Mouse (Mus musculus): ENCODE results near the gene Man2b1. TPM values are rescaled to one million over a fixed set of nuclear protein-coding genes. Genes with fewer than 3 reads are reported as not detected.
A peak's percentile ranks its signal among the peaks of the same experiment; 100 is the strongest.

Gene Man2b1
- polyA plus RNA-seq, 1 experiment from 2014 or later: 39.5 TPM

GRCm38 (mm10) chr8:85057367-85057766 lies 25.7 kb upstream of the Man2b1 start:
- H3K4me2 ChIP-seq (replicated peaks): no peak overlapping the region
- peaks cover 19% of the 10 kb centered on the region for H3K4me1 ChIP-seq
- no peaks in the 10 kb centered on the region for H3K9me3 ChIP-seq (replicated peaks)
- H3K27ac ChIP-seq (replicated peaks): no peak overlapping the region
- WGBS: 81% methylated on average over 7 of the region's 7 CpGs
- peaks cover 48% of the 10 kb centered on the region for H3K36me3 ChIP-seq
- no peak overlapping the region for H3K4me3 ChIP-seq (replicated peaks)
- ATAC-seq (ENCODE audit: insufficient number of reproducible peaks, low FRiP score, low TSS enrichment, low read depth): no peak
- no peaks in the 10 kb centered on the region for H3K27me3 ChIP-seq
- H3K9ac ChIP-seq: no peak overlapping the region

- H3K9me3 ChIP-seq (replicated peaks): no peaks in the 10 kb centered on the region
- H3K4me2 ChIP-seq (replicated peaks): peak within 1 kb of the TSS; percentile 92
- peaks cover 19% of the 10 kb centered on the region for H3K4me1 ChIP-seq
- H3K27ac ChIP-seq (replicated peaks): peak within 1 kb of the TSS; percentile 60; the same call in 1 of the 2 replicates
- peaks cover 33% of the 10 kb centered on the region for H3K36me3 ChIP-seq
- ATAC-seq (ENCODE audit: insufficient number of reproducible peaks, low FRiP score, low TSS enrichment, low read depth): peak; percentile 84
- peak within 1 kb of the TSS; percentile 69 for H3K9ac ChIP-seq
- under 1% methylated on average over 53 of the region's 53 CpGs for WGBS
- H3K27me3 ChIP-seq: no peaks in the 10 kb centered on the region
- peak within 1 kb of the TSS; percentile 87 for H3K4me3 ChIP-seq (replicated peaks)
These were observed 23.0 kb upstream of the Man2b1 start, which contains the start of gene Fbxw9 for GRCm38 (mm10) chr8:85059879-85060616. TSS of gene Fbxw9 (plus strand) at chr8:85060055.

- H3K36me3 ChIP-seq: peaks cover 30% of the 10 kb centered on the region; the same call in 1 of the 2 replicates
- no peak overlapping the region for H3K4me3 ChIP-seq (replicated peaks)
- no peak for ATAC-seq (ENCODE audit: insufficient number of reproducible peaks, low FRiP score, low TSS enrichment, low read depth)
- H3K27me3 ChIP-seq: no peaks in the 10 kb centered on the region
- H3K9me3 ChIP-seq (replicated peaks): no peaks in the 10 kb centered on the region
- no peak overlapping the region for H3K27ac ChIP-seq (replicated peaks)
- H3K9ac ChIP-seq: no peak overlapping the region
- H3K4me1 ChIP-seq: peaks cover 19% of the 10 kb centered on the region
- WGBS: 94% methylated on average over 4 of the region's 4 CpGs
- no peak overlapping the region for H3K4me2 ChIP-seq (replicated peaks)
These were observed 20.5 kb upstream of the Man2b1 start for GRCm38 (mm10) chr8:85062603-85063002.

GRCm38 (mm10) chr8:85065213-85065612 lies 17.9 kb upstream of the Man2b1 start:
- Histone ChIP-seq H3K4me2 (replicated peaks) (no peak overlapping the region), H3K27ac (replicated peaks) (no peak overlapping the region), H3K27me3 (no peaks in the 10 kb centered on the region), H3K36me3 (peaks cover 35% of the 10 kb centered on the region), H3K9me3 (replicated peaks) (no peaks in the 10 kb centered on the region), H3K4me1 (peaks cover 18% of the 10 kb centered on the region), H3K4me3 (replicated peaks) (no peak overlapping the region), H3K9ac (no peak overlapping the region)
- 39% methylated on average over 2 of the region's 2 CpGs for WGBS
- no peak for ATAC-seq (ENCODE audit: insufficient number of reproducible peaks, low FRiP score, low TSS enrichment, low read depth)

GRCm38 (mm10) chr8:85067155-85067554 lies 15.9 kb upstream of the Man2b1 start:
- H3K27ac ChIP-seq (replicated peaks): no peak overlapping the region
- peaks cover 35% of the 10 kb centered on the region for H3K36me3 ChIP-seq
- peaks cover under 1% of the 10 kb centered on the region; the same call in 1 of the 2 replicates for H3K4me1 ChIP-seq
- ATAC-seq (ENCODE audit: insufficient number of reproducible peaks, low FRiP score, low TSS enrichment, low read depth): no peak
- H3K9me3 ChIP-seq (replicated peaks): no peaks in the 10 kb centered on the region
- 82% methylated on average over 2 of the region's 2 CpGs for WGBS
- H3K9ac ChIP-seq: no peak overlapping the region
- H3K4me2 ChIP-seq (replicated peaks): no peak overlapping the region
- H3K4me3 ChIP-seq (replicated peaks): no peak overlapping the region
- no peaks in the 10 kb centered on the region for H3K27me3 ChIP-seq

- Histone ChIP-seq H3K9ac (no peak within 1 kb of the TSS), H3K4me1 (peaks cover 7% of the 10 kb centered on the region; the same call in 1 of the 2 replicates), H3K36me3 (peaks cover 35% of the 10 kb centered on the region)
These were observed 15.1 kb upstream of the Man2b1 start, which contains the start of gene Gm5741 for GRCm38 (mm10) chr8:85067982-85068381. TSS of gene Gm5741 (minus strand) at chr8:85067982.

GRCm38 (mm10) chr8:85071041-85071440 lies 12.0 kb upstream of the Man2b1 start:
- H3K36me3 ChIP-seq: peaks cover 44% of the 10 kb centered on the region
- peak overlapping the region; percentile 80 for H3K4me2 ChIP-seq (replicated peaks)
- peaks cover 10% of the 10 kb centered on the region; the same call in 1 of the 2 replicates for H3K4me1 ChIP-seq
- H3K27ac ChIP-seq (replicated peaks): peak overlapping the region; percentile 97; the same call in 1 of the 2 replicates
- no peaks in the 10 kb centered on the region for H3K27me3 ChIP-seq
- WGBS: 75% methylated on average over 5 of the region's 5 CpGs
- no peaks in the 10 kb centered on the region for H3K9me3 ChIP-seq (replicated peaks)
- H3K9ac ChIP-seq: no peak overlapping the region
- H3K4me3 ChIP-seq (replicated peaks): peak overlapping the region; percentile 98
- no peak for ATAC-seq (ENCODE audit: insufficient number of reproducible peaks, low FRiP score, low TSS enrichment, low read depth)

More at GRCm38 (mm10) chr8:85067982-85068381, 15.1 kb upstream of the Man2b1 start, which contains the start of gene Gm5741:
- Histone ChIP-seq H3K4me3 (replicated peaks) (no peak within 1 kb of the TSS), H3K27me3 (no peaks in the 10 kb centered on the region), H3K27ac (replicated peaks) (no peak within 1 kb of the TSS), H3K4me2 (replicated peaks) (no peak within 1 kb of the TSS), H3K9me3 (replicated peaks) (no peaks in the 10 kb centered on the region)
- ATAC-seq (ENCODE audit: insufficient number of reproducible peaks, low FRiP score, low TSS enrichment, low read depth): no peak

GRCm38 (mm10) chr8:85071514-85072281 lies 11.4 kb upstream of the Man2b1 start, which contains the start of gene Dhps:
TSS of gene Dhps (plus strand) at chr8:85071757.
- peak within 1 kb of the TSS; percentile 91 for H3K9ac ChIP-seq
- peaks cover 10% of the 10 kb centered on the region; the same call in 1 of the 2 replicates for H3K4me1 ChIP-seq
- H3K4me2 ChIP-seq (replicated peaks): peak within 1 kb of the TSS; percentile 80
- H3K4me3 ChIP-seq (replicated peaks): peak within 1 kb of the TSS; percentile 98
- under 1% methylated on average over 68 of the region's 68 CpGs for WGBS
- ATAC-seq (ENCODE audit: insufficient number of reproducible peaks, low FRiP score, low TSS enrichment, low read depth): peak; percentile 87
- no peaks in the 10 kb centered on the region for H3K27me3 ChIP-seq
- H3K9me3 ChIP-seq (replicated peaks): no peaks in the 10 kb centered on the region
- H3K27ac ChIP-seq (replicated peaks): peak within 1 kb of the TSS; percentile 97
- H3K36me3 ChIP-seq: peaks cover 46% of the 10 kb centered on the region

- H3K27me3 ChIP-seq: no peaks in the 10 kb centered on the region
- peaks cover 10% of the 10 kb centered on the region; the same call in 1 of the 2 replicates for H3K4me1 ChIP-seq
- no peaks in the 10 kb centered on the region for H3K9me3 ChIP-seq (replicated peaks)
- 30% methylated on average over 9 of the region's 9 CpGs for WGBS
- ATAC-seq (ENCODE audit: insufficient number of reproducible peaks, low FRiP score, low TSS enrichment, low read depth): no peak
- peak overlapping the region; percentile 91 for H3K9ac ChIP-seq
- H3K4me3 ChIP-seq (replicated peaks): peak overlapping the region; percentile 98
- H3K36me3 ChIP-seq: peaks cover 43% of the 10 kb centered on the region
- H3K4me2 ChIP-seq (replicated peaks): peak overlapping the region; percentile 80
- H3K27ac ChIP-seq (replicated peaks): peak overlapping the region; percentile 97
These were observed 10.6 kb upstream of the Man2b1 start for GRCm38 (mm10) chr8:85072364-85072929.

GRCm38 (mm10) chr8:85073041-85073612 lies 9.9 kb upstream of the Man2b1 start:
- 93% methylated on average over 15 of the region's 15 CpGs for WGBS
- Histone ChIP-seq H3K36me3 (peaks cover 36% of the 10 kb centered on the region), H3K9me3 (replicated peaks) (no peaks in the 10 kb centered on the region), H3K4me1 (peaks cover 10% of the 10 kb centered on the region; the same call in 1 of the 2 replicates), H3K4me2 (replicated peaks) (no peak overlapping the region), H3K9ac (no peak overlapping the region), H3K27me3 (no peaks in the 10 kb centered on the region), H3K27ac (replicated peaks) (no peak overlapping the region), H3K4me3 (replicated peaks) (no peak overlapping the region)
- no peak for ATAC-seq (ENCODE audit: insufficient number of reproducible peaks, low FRiP score, low TSS enrichment, low read depth)

Data from embryonic facial prominence, embryonic 15.5 days (tissue).